Mouse (Mus musculus): ENCODE results near the gene Ly6g6e.

The Ly6g6e gene

GRCm38 (mm10) chr17:35048149-35048931 lies 28.4 kb upstream of the Ly6g6e start:
- no peak for TF ChIP-seq POU5F1 (IDR thresholded peaks at IDR 0.05; ENCODE audit: borderline replicate concordance, low read length)
- TF ChIP-seq CTCF (conservative IDR thresholded peaks at IDR 0.05; ENCODE audit: low read length), result no peak
- Histone ChIP-seq H3K9me3 (ENCODE audit: low read length) (no peaks in the 10 kb centered on the region), H3K27me3 (ENCODE audit: insufficient read depth, low read length) (peaks cover 26% of the 10 kb centered on the region), H3K4me1 (replicated peaks; ENCODE audit: low read depth, low read length) (peaks cover 75% of the 10 kb centered on the region), H3K4me3 (replicated peaks; ENCODE audit: low read length) (no peak overlapping the region), H3K36me3 (ENCODE audit: insufficient read depth, low read length) (peaks cover 12% of the 10 kb centered on the region)

GRCm38 (mm10) chr17:35048932-35049440 lies 27.7 kb upstream of the Ly6g6e start:
- Histone ChIP-seq H3K27me3 (ENCODE audit: insufficient read depth, low read length) (peaks cover 20% of the 10 kb centered on the region), H3K4me1 (replicated peaks; ENCODE audit: low read depth, low read length) (peaks cover 80% of the 10 kb centered on the region), H3K9me3 (ENCODE audit: low read length) (no peaks in the 10 kb centered on the region), H3K36me3 (ENCODE audit: insufficient read depth, low read length) (peaks cover 18% of the 10 kb centered on the region), H3K4me3 (replicated peaks; ENCODE audit: low read length) (peak overlapping the region; percentile 80; the same call in 1 of the 2 replicates)
- TF ChIP-seq CTCF (conservative IDR thresholded peaks at IDR 0.05; ENCODE audit: low read length), result no peak
- no peak for TF ChIP-seq NANOG (IDR thresholded peaks at IDR 0.05; ENCODE audit: borderline replicate concordance, low read length)
- TF ChIP-seq POU5F1 (IDR thresholded peaks at IDR 0.05; ENCODE audit: borderline replicate concordance, low read length), result no peak

GRCm38 (mm10) chr17:35049561-35050016 lies 27.1 kb upstream of the Ly6g6e start, which contains the start of gene Clic1:
Gene Clic1, plus strand, starts transcription at chr17:35049966.
- TF ChIP-seq CTCF (conservative IDR thresholded peaks at IDR 0.05; ENCODE audit: low read length) (no peak), POU5F1 (IDR thresholded peaks at IDR 0.05; ENCODE audit: borderline replicate concordance, low read length) (no peak), NANOG (IDR thresholded peaks at IDR 0.05; ENCODE audit: borderline replicate concordance, low read length) (no peak)
- H3K36me3 ChIP-seq (ENCODE audit: insufficient read depth, low read length), result peaks cover 24% of the 10 kb centered on the region
- H3K27me3 ChIP-seq (ENCODE audit: insufficient read depth, low read length), result peaks cover 14% of the 10 kb centered on the region
- H3K4me1 ChIP-seq (replicated peaks; ENCODE audit: low read depth, low read length), result peaks cover 84% of the 10 kb centered on the region
- peak within 1 kb of the TSS; percentile 80 for H3K4me3 ChIP-seq (replicated peaks; ENCODE audit: low read length)
- H3K9me3 ChIP-seq (ENCODE audit: low read length), result no peaks in the 10 kb centered on the region

GRCm38 (mm10) chr17:35050126-35050750 lies 26.5 kb upstream of the Ly6g6e start:
- peaks cover 82% of the 10 kb centered on the region for H3K4me1 ChIP-seq (replicated peaks; ENCODE audit: low read depth, low read length)
- H3K36me3 ChIP-seq (ENCODE audit: insufficient read depth, low read length), result peaks cover 29% of the 10 kb centered on the region
- no peaks in the 10 kb centered on the region for H3K9me3 ChIP-seq (ENCODE audit: low read length)
- no peak for TF ChIP-seq POU5F1 (IDR thresholded peaks at IDR 0.05; ENCODE audit: borderline replicate concordance, low read length)
- TF ChIP-seq CTCF (conservative IDR thresholded peaks at IDR 0.05; ENCODE audit: low read length), result no peak
- TF ChIP-seq NANOG (IDR thresholded peaks at IDR 0.05; ENCODE audit: borderline replicate concordance, low read length), result no peak
- H3K4me3 ChIP-seq (replicated peaks; ENCODE audit: low read length), result peak overlapping the region; percentile 80
- H3K27me3 ChIP-seq (ENCODE audit: insufficient read depth, low read length), result peaks cover 7% of the 10 kb centered on the region

GRCm38 (mm10) chr17:35051156-35052086 lies 25.3 kb upstream of the Ly6g6e start:
- TF ChIP-seq NANOG (IDR thresholded peaks at IDR 0.05; ENCODE audit: borderline replicate concordance, low read length), result no peak
- no peak for TF ChIP-seq CTCF (conservative IDR thresholded peaks at IDR 0.05; ENCODE audit: low read length)
- no peak for TF ChIP-seq POU5F1 (IDR thresholded peaks at IDR 0.05; ENCODE audit: borderline replicate concordance, low read length)
- Histone ChIP-seq H3K36me3 (ENCODE audit: insufficient read depth, low read length) (peaks cover 41% of the 10 kb centered on the region), H3K9me3 (ENCODE audit: low read length) (no peaks in the 10 kb centered on the region), H3K27me3 (ENCODE audit: insufficient read depth, low read length) (no peaks in the 10 kb centered on the region), H3K4me3 (replicated peaks; ENCODE audit: low read length) (peak overlapping the region; percentile 80), H3K4me1 (replicated peaks; ENCODE audit: low read depth, low read length) (peaks cover 81% of the 10 kb centered on the region)

GRCm38 (mm10) chr17:35052271-35052798 lies 24.4 kb upstream of the Ly6g6e start:
- H3K4me3 ChIP-seq (replicated peaks; ENCODE audit: low read length), result peak overlapping the region; percentile 80
- TF ChIP-seq NANOG (IDR thresholded peaks at IDR 0.05; ENCODE audit: borderline replicate concordance, low read length), result no peak
- TF ChIP-seq CTCF (conservative IDR thresholded peaks at IDR 0.05; ENCODE audit: low read length), result no peak
- no peak for TF ChIP-seq POU5F1 (IDR thresholded peaks at IDR 0.05; ENCODE audit: borderline replicate concordance, low read length)
- H3K9me3 ChIP-seq (ENCODE audit: low read length), result no peaks in the 10 kb centered on the region
- H3K36me3 ChIP-seq (ENCODE audit: insufficient read depth, low read length), result peaks cover 48% of the 10 kb centered on the region
- no peaks in the 10 kb centered on the region for H3K27me3 ChIP-seq (ENCODE audit: insufficient read depth, low read length)
- peaks cover 75% of the 10 kb centered on the region for H3K4me1 ChIP-seq (replicated peaks; ENCODE audit: low read depth, low read length)

- H3K27me3 ChIP-seq (ENCODE audit: insufficient read depth, low read length), result peaks cover 6% of the 10 kb centered on the region
- peaks cover 69% of the 10 kb centered on the region for H3K4me1 ChIP-seq (replicated peaks; ENCODE audit: low read depth, low read length)
- no peak overlapping the region for H3K4me3 ChIP-seq (replicated peaks; ENCODE audit: low read length)
- TF ChIP-seq NANOG (IDR thresholded peaks at IDR 0.05; ENCODE audit: borderline replicate concordance, low read length), result no peak
- H3K36me3 ChIP-seq (ENCODE audit: insufficient read depth, low read length), result peaks cover 72% of the 10 kb centered on the region
- H3K9me3 ChIP-seq (ENCODE audit: low read length), result no peaks in the 10 kb centered on the region
Observed at GRCm38 (mm10) chr17:35055691-35056495, 20.8 kb upstream of the Ly6g6e start.
